Mouse (Mus musculus) kidney, adult 18-20 months (tissue): Measurements from ENCODE around the gene Arhgef28.

Source experiments
- DNase-seq: peaks from one replicate; pipeline ENCODE4 v3.0.0; 2021

The Arhgef28 gene

GRCm38 (mm10) chr13:97898590-97898989, 307.6 kb downstream of the Arhgef28 start:
- no peak for DNase-seq

- no peak for DNase-seq
Observed at GRCm38 (mm10) chr13:97893031-97893825, 313.0 kb downstream of the Arhgef28 start.

- DNase-seq = no peak
Observed at GRCm38 (mm10) chr13:97892089-97892884, 314.0 kb downstream of the Arhgef28 start.

GRCm38 (mm10) chr13:97888046-97888445, 318.2 kb downstream of the Arhgef28 start:
- no peak for DNase-seq

GRCm38 (mm10) chr13:97887558-97887957, 318.7 kb downstream of the Arhgef28 start:
- DNase-seq = no peak

- no peak for DNase-seq
Observed at GRCm38 (mm10) chr13:97883629-97884028, 322.6 kb downstream of the Arhgef28 start.

- no peak for DNase-seq
Observed at GRCm38 (mm10) chr13:97876450-97876849, 329.8 kb downstream of the Arhgef28 start.

- peak; percentile 27 for DNase-seq
Observed at GRCm38 (mm10) chr13:97876031-97876430, 330.2 kb downstream of the Arhgef28 start.

GRCm38 (mm10) chr13:97869428-97869827, 336.8 kb downstream of the Arhgef28 start:
- DNase-seq = no peak

GRCm38 (mm10) chr13:97867322-97867962, 338.8 kb downstream of the Arhgef28 start:
- peak; percentile 14 for DNase-seq

GRCm38 (mm10) chr13:97859071-97859470, 347.2 kb downstream of the Arhgef28 start:
- no peak for DNase-seq

- no peak for DNase-seq
Observed at GRCm38 (mm10) chr13:97857860-97858259, 348.4 kb downstream of the Arhgef28 start.

- no peak for DNase-seq
Observed at GRCm38 (mm10) chr13:97853356-97853968, 352.8 kb downstream of the Arhgef28 start.
